Mouse (Mus musculus) gastrocnemius, adult 2 months (tissue): ENCODE results near the gene Nedd4. TPM values are rescaled to one million over a fixed set of nuclear protein-coding genes. Genes with fewer than 3 reads are reported as not detected.
"Not testable (repeated sequence)": the region's sequence is repeated elsewhere in the genome, so short reads cannot be mapped to it uniquely, and the experiment has no call there.

ENCODE experiments used
- DNase-seq: peaks from one replicate; pipeline ENCODE4 v3.0.0; 2022
- H3K27ac ChIP-seq: fragments of 200-600 bp; 2 replicates; pipeline ENCODE4 v1.8.1; 2022; ENCODE audit warnings: mild to moderate bottlenecking
- H3K4me3 ChIP-seq: fragments of 200-600 bp; 2 replicates; pipeline ENCODE4 v1.8.1; 2022; ENCODE audit warnings: mild to moderate bottlenecking, moderate library complexity
- CTCF ChIP-seq: fragments of 200-600 bp; IDR thresholded peaks from 2 replicates; pipeline ENCODE4 v1.8.1; 2022; ENCODE audit warnings: antibody characterized with exemption, mild to moderate bottlenecking, moderate library complexity
- intact Hi-C: fragments of 180-260 bp; cut with DNase I; formaldehyde crosslinking; loops from one replicate; pipeline ENCODE4 v1.15.1; 2025
- total RNA-seq, 2 experiments: library from RNA; stranded (reverse); gene quantifications; 2 replicates each; pipeline ENCODE4 v1.2.3; 2021

Nedd4 gene
- total RNA-seq, 2 experiments from 2014 or later: 273 to 325 TPM

GRCm38 (mm10) chr9:72639843-72640621 is 22.1 kb upstream of the Nedd4 start:
- no peak for TF ChIP-seq CTCF
- H3K27ac ChIP-seq: peak overlapping the region; percentile 98
- peak overlapping the region; percentile 68 for H3K4me3 ChIP-seq
- intact Hi-C loops: loop anchor here (2.0 kb wide), 1 partner anchor 23 kb away; the partner anchor contains the start of gene Nedd4
- DNase-seq: peak; percentile 94

GRCm38 (mm10) chr9:72640642-72641041 is 21.5 kb upstream of the Nedd4 start:
- peak overlapping the region; percentile 98 for H3K27ac ChIP-seq
- intact Hi-C loops: loop anchor here (2.0 kb wide), 1 partner anchor 22 kb away; the partner anchor contains the start of gene Nedd4
- TF ChIP-seq CTCF: no peak
- H3K4me3 ChIP-seq: peak overlapping the region; percentile 68
- DNase-seq: no peak

GRCm38 (mm10) chr9:72641093-72641680 is 21.0 kb upstream of the Nedd4 start:
- intact Hi-C loops: loop anchor here (2.0 kb wide), 1 partner anchor 22 kb away; the partner anchor contains the start of gene Nedd4
- peak overlapping the region; percentile 98 for H3K27ac ChIP-seq
- peak; percentile 82 for DNase-seq
- H3K4me3 ChIP-seq: peak overlapping the region; percentile 68
- TF ChIP-seq CTCF: no peak

- H3K4me3 ChIP-seq, intact Hi-C loops, DNase-seq: not testable (repeated sequence)
- peak overlapping the region; percentile 98 for H3K27ac ChIP-seq
Measured at GRCm38 (mm10) chr9:72642756-72643447, 19.2 kb upstream of the Nedd4 start.

GRCm38 (mm10) chr9:72643651-72644417 is 18.3 kb upstream of the Nedd4 start:
- intact Hi-C loops: no loop called here
- H3K4me3 ChIP-seq: no peak overlapping the region
- TF ChIP-seq CTCF: no peak
- DNase-seq: no peak
- H3K27ac ChIP-seq: peak overlapping the region; percentile 98

- intact Hi-C loops: no loop called here
- no peak for DNase-seq
- TF ChIP-seq CTCF: no peak
- Histone ChIP-seq H3K27ac (peak overlapping the region; percentile 98), H3K4me3 (no peak overlapping the region)
Measured at GRCm38 (mm10) chr9:72644418-72645110, 17.6 kb upstream of the Nedd4 start.

- no peak overlapping the region for H3K4me3 ChIP-seq
- intact Hi-C loops: no loop called here
- DNase-seq: no peak
- TF ChIP-seq CTCF: no peak
- no peak overlapping the region for H3K27ac ChIP-seq
Measured at GRCm38 (mm10) chr9:72649781-72650180, 12.4 kb upstream of the Nedd4 start.

- Histone ChIP-seq H3K4me3 (peak overlapping the region; percentile 61), H3K27ac (peak overlapping the region; percentile 90)
- intact Hi-C loops: no loop called here
- TF ChIP-seq CTCF: no peak
- DNase-seq: peak; percentile 71
Measured at GRCm38 (mm10) chr9:72652961-72653360, 9.2 kb upstream of the Nedd4 start.

- H3K27ac ChIP-seq: peak overlapping the region; percentile 90
- TF ChIP-seq CTCF: no peak
- DNase-seq: peak; percentile 53
- H3K4me3 ChIP-seq: peak overlapping the region; percentile 61
- intact Hi-C loops: no loop called here
Measured at GRCm38 (mm10) chr9:72653533-72653932, 8.6 kb upstream of the Nedd4 start.

GRCm38 (mm10) chr9:72654593-72655242 is 7.4 kb upstream of the Nedd4 start:
- peak; percentile 80 for TF ChIP-seq CTCF
- DNase-seq: peak; percentile 89
- intact Hi-C loops: no loop called here
- Histone ChIP-seq H3K27ac (peak overlapping the region; percentile 90), H3K4me3 (no peak overlapping the region)

GRCm38 (mm10) chr9:72655602-72656001 is 6.5 kb upstream of the Nedd4 start:
- H3K4me3 ChIP-seq: no peak overlapping the region
- intact Hi-C loops: no loop called here
- peak; percentile 61 for DNase-seq
- peak overlapping the region; percentile 90 for H3K27ac ChIP-seq
- no peak for TF ChIP-seq CTCF
